Mouse (Mus musculus) liver, embryonic 14.5 days (tissue): Measurements from ENCODE around the gene Klk11. TPM values are rescaled to one million over a fixed set of nuclear protein-coding genes. Genes with fewer than 3 reads are reported as not detected.

Source experiments
- ATAC-seq: fragments of 200-750 bp; cut with Nextera tagmentation; 2 replicates; pipeline ENCODE4 v1.8.0; 2017; ENCODE audit warnings: moderate number of reproducible peaks, mild to moderate bottlenecking, moderate library complexity; ENCODE audit not compliant: insufficient read depth
- DNase-seq, 3 experiments: peaks; one replicate each; pipeline ENCODE4 v3.0.0-alpha.2; 2012 to 2013; ENCODE audit warnings: low read depth in 3 of 3, low spot score in 3 of 3
- H3K27ac ChIP-seq: fragments of 300-500 bp; sonication (generic); 2 replicates; pipeline ENCODE4 v1.5.1; 2014; ENCODE audit warnings: moderate library complexity, mild to moderate bottlenecking, control low read depth, inconsistent platforms
- H3K27me3 ChIP-seq: fragments of 300-500 bp; sonication (generic); 2 replicates; pipeline ENCODE4 v1.6.1; 2014; ENCODE audit warnings: mild to moderate bottlenecking, low read length, moderate library complexity; ENCODE audit not compliant: control insufficient read depth, insufficient read depth
- H3K36me3 ChIP-seq: fragments of 300-500 bp; sonication (generic); replicated peaks from 2 replicates; pipeline ENCODE4 v1.6.1; 2014; ENCODE audit warnings: low read depth; ENCODE audit not compliant: control insufficient read depth, insufficient read depth
- H3K4me1 ChIP-seq, 2 experiments: fragments of 200-500 bp in 1 of 2; fragments of 300-500 bp in 1 of 2; sonication (generic) in 1 of 2; replicated peaks; 2 replicates each; pipeline ENCODE4 v1.6.1; 2012 to 2014; ENCODE audit warnings: antibody characterized with exemption in 1 of 2, inconsistent platforms in 1 of 2, low read length in 1 of 2; ENCODE audit not compliant: control insufficient read depth in 2 of 2, insufficient read depth in 2 of 2
- H3K4me2 ChIP-seq: fragments of 300-500 bp; sonication (generic); 2 replicates; pipeline ENCODE4 v1.6.1; 2014; ENCODE audit warnings: low read depth, mild to moderate bottlenecking, control low read depth, moderate library complexity
- H3K4me3 ChIP-seq, 2 experiments: fragments of 200-500 bp in 1 of 2; fragments of 300-500 bp in 1 of 2; sonication (generic) in 1 of 2; 2 replicates each; pipeline ENCODE4 v1.5.1; 2012 to 2014; ENCODE audit warnings: low read depth in 2 of 2, low read length in 2 of 2, mild to moderate bottlenecking in 2 of 2, control low read depth in 1 of 2, inconsistent platforms in 1 of 2, moderate library complexity in 1 of 2; ENCODE audit not compliant: insufficient read depth in 1 of 2
- H3K9ac ChIP-seq: fragments of 300-500 bp; sonication (generic); replicated peaks from 2 replicates; pipeline ENCODE4 v1.6.1; 2014; ENCODE audit warnings: mild to moderate bottlenecking, control low read depth, moderate library complexity
- H3K9me3 ChIP-seq: fragments of 300-500 bp; sonication (generic); 2 replicates; pipeline ENCODE4 v1.6.1; 2016; ENCODE audit warnings: low read length, mixed read lengths; ENCODE audit not compliant: control insufficient read depth
- CTCF ChIP-seq: IDR thresholded peaks from 2 replicates; pipeline ENCODE4 v1.5.1; 2016; ENCODE audit warnings: antibody characterized with exemption, low read depth, control low read depth
- EP300 ChIP-seq: IDR thresholded peaks from 2 replicates; pipeline ENCODE4 v1.6.1; 2016; ENCODE audit warnings: antibody characterized with exemption, low read depth
- WGBS: fragments of 180-500 bp; shearing (Covaris S2); extraction: QIAGEN DNeasy Blood & Tissue Kit; methylation state at CpG from one replicate; pipeline ENCODE4 v1.1.7; 2014; ENCODE audit not compliant: insufficient replicate concordance; 5-methylcytosine and 5-hydroxymethylcytosine counted together
- polyA plus RNA-seq, 2 experiments: library from polyadenylated mRNA; depleted of rRNA in 1 of 2; stranded (reverse) in 1 of 2; unstranded in 1 of 2; fragments of >200 nt; fragmentation: Nextera tagmentation in 1 of 2; extraction: Ambion mirVana in 1 of 2; gene quantifications; 2 replicates each; pipeline versions ENCODE4 v1.2.1 to v1.2.3; 2012 to 2014

The Klk11 gene
- polyA plus RNA-seq, 2 experiments: not detected

DNA sequence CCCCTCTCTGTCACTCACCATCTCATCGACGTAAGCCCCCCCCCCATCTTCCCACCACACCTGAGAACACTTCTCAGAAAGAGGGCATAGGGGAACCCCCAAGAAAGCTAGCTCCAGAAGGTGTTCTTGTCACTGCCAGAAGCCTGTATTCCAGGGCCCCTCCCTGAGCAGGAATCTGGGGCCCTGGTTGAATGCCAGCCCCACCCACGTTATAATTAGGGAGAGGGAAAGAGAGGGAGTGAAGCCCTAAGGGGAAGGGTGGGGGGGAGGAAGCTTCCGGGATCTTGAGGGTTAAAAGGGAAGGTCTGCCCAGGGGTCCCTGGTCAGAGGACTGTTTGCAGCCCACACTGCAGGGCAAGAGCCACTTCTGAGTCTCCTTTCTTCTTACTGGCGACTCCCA lies 6.3 kb downstream of the Klk11 start, which contains the start of gene Klk10:
Gene Klk10 (plus strand): TSS at position 290 of the 400 bp plus-strand sequence.
- no peaks in the 10 kb centered on the region for H3K36me3 ChIP-seq
- no peak within 1 kb of the TSS for H3K4me3 ChIP-seq
- no peak within 1 kb of the TSS for H3K27ac ChIP-seq
- H3K4me1 ChIP-seq: no peaks in the 10 kb centered on the region
- no peak within 1 kb of the TSS for H3K9ac ChIP-seq
- H3K4me2 ChIP-seq: no peak within 1 kb of the TSS
- no peak for ATAC-seq
- H3K9me3 ChIP-seq: no peaks in the 10 kb centered on the region
- WGBS: 33% methylated on average over 5 of the region's 5 CpGs
- TF ChIP-seq CTCF (no peak), EP300 (no peak)
- no peak for DNase-seq
- no peaks in the 10 kb centered on the region for H3K27me3 ChIP-seq

DNA sequence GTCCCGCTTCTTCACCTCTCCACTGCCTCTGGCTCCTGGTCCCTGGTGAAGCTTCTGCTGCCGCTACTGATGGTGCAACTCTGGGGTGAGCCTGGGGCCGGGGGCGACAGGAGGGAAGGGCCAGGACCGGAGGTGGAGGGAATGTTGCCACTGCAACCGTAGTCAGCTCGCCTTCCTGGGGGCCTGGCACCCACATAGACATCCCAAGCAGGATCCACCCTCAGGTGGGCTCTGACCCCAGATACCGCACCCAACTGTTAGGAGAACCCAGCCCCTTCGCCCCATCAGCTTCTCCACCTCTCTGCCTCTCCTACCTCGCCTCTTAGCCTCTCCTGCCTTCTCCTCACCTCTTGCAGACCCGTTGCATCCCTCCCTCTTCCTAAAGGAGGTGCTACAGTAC lies 7.1 kb downstream of the Klk11 start:
- 70% methylated on average over 11 of the region's 11 CpGs for WGBS
- Histone ChIP-seq H3K36me3 (no peaks in the 10 kb centered on the region), H3K27ac (no peak overlapping the region), H3K9me3 (no peaks in the 10 kb centered on the region), H3K4me2 (no peak overlapping the region), H3K4me1 (no peaks in the 10 kb centered on the region), H3K4me3 (no peak overlapping the region), H3K9ac (no peak overlapping the region), H3K27me3 (no peaks in the 10 kb centered on the region)
- DNase-seq: no peak
- no peak for ATAC-seq
- no peak for TF ChIP-seq EP300
- no peak for TF ChIP-seq CTCF

DNA sequence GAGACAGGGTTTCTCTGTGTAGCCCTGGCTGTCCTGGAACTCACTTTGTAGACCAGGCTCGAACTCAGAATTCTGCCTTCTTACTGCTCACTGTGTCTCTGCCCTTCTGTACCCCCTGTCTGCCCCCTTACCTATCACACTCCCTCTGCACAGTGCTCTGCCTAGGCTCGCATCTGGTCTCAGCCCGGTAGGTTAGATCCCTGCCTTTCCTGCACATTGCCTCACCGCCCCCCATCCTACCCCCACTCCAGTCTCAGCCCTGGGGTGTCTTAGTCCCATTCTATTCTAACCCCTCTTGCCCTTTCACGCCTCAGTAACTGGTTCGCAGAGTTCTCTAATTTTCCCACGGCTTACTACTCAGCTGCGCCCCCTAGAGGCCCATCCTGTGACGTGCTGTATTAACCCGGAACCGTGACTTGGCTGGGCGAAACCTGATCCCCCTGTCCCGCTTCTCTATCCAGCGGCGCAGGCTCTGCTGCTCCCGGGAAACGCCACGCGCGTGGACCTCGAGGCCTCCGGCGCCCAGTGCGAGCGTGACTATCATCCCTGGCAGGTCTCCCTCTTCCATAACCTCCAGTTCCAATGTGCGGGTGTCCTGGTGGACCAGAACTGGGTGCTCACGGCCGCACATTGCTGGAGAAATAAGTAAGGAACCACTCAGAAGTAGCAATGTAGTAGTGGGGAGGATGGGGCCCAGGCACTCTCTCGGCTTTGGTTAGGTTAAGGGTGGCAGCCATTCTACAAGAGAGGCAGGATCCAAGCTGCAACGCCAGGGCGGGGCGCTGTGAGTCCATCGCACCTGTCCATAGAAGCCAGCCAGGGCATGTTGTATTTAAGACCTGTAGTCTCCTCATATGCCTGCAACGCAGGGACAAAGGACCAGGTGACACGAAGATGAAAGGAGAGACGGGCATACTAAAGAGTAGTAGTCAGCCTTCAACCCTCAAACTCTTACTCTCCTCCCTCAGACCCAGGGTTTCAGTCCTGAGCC lies 8.2 kb downstream of the Klk11 start:
- Histone ChIP-seq H3K36me3 (no peaks in the 10 kb centered on the region), H3K27me3 (no peaks in the 10 kb centered on the region), H3K4me3 (no peak overlapping the region), H3K9ac (no peak overlapping the region), H3K9me3 (no peaks in the 10 kb centered on the region), H3K4me2 (peak overlapping the region; percentile 42; the same call in 1 of the 2 replicates), H3K27ac (no peak overlapping the region), H3K4me1 (no peaks in the 10 kb centered on the region)
- ATAC-seq (0 out of 2 replicates have a peak, but pooled peaks have one; percentile 47), DNase-seq (peak; percentile 13 to 26 (median 16))
- 8% methylated on average over 36 of the region's 36 CpGs for WGBS
- TF ChIP-seq CTCF (peak; percentile 85), EP300 (no peak)

DNA sequence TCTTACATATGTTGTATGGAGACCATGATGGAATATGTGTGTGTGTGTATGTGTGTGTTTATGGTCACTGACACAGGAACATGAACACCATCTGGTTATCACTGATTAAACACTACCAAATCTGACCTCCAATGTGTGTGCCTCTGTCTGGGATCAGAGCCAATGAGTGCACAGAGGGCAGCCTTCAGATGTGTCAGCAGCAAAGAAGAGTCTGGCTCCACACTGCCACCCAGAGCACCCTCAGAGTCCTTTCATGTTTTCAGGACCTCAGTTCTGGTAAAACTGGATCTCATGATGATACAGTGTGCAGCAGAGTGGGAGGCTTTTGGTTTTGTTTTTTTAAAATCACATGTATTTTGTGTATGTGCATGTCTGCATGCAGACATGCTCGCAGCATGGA lies 10.9 kb downstream of the Klk11 start:
- ATAC-seq: no peak
- 56% methylated on average over 1 of the region's 1 CpGs for WGBS
- DNase-seq: no peak

DNA sequence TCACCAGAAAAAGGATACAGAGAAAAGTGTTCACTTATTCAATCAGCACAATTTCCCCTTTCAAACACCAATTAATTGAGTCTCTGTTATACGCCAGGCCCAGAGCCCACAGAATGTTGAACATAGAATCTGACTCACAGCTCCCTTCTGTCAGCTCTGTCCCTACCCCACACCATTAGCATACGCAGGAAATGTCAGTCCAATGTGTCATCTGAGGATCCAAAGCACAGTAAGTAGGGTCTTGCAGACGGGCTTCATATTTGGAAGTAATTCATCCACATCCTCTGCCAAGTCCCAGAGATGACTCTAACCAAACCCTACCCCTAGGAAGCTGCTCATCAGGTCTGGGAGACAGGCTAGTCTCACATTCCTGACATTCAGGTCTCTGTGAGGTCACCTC lies 13.7 kb downstream of the Klk11 start:
- no peak overlapping the region for H3K27ac ChIP-seq
- no peaks in the 10 kb centered on the region for H3K9me3 ChIP-seq
- H3K9ac ChIP-seq: no peak overlapping the region
- no peak for ATAC-seq
- TF ChIP-seq EP300 (no peak), CTCF (no peak)
- no peak overlapping the region for H3K4me2 ChIP-seq
- H3K4me1 ChIP-seq: no peaks in the 10 kb centered on the region
- H3K4me3 ChIP-seq: no peak overlapping the region
- 47% methylated on average over 3 of the region's 3 CpGs for WGBS
- DNase-seq: no peak
- H3K27me3 ChIP-seq: no peaks in the 10 kb centered on the region
- H3K36me3 ChIP-seq: no peaks in the 10 kb centered on the region

More for the DNA sequence above, 10.9 kb downstream of the Klk11 start:
- Histone ChIP-seq H3K9ac (no peak overlapping the region), H3K4me1 (no peaks in the 10 kb centered on the region), H3K27me3 (no peaks in the 10 kb centered on the region), H3K4me3 (no peak overlapping the region), H3K9me3 (no peaks in the 10 kb centered on the region), H3K36me3 (no peaks in the 10 kb centered on the region), H3K4me2 (no peak overlapping the region), H3K27ac (no peak overlapping the region)
- no peak; the same call in 1 of the 2 replicates for TF ChIP-seq CTCF
- TF ChIP-seq EP300: no peak
